Mouse (Mus musculus): Measurements from ENCODE around the gene Rimklb. TPM values are rescaled to one million over a fixed set of nuclear protein-coding genes. Genes with fewer than 3 reads are reported as not detected.

Rimklb gene
- polyA plus RNA-seq, 1 experiment from 2014 or later, result 21.6 TPM

GRCm38 (mm10) chr6:122532883-122533302 lies 34.3 kb upstream of the Rimklb start:
- no peaks in the 10 kb centered on the region for H3K27me3 ChIP-seq (ENCODE audit: insufficient read depth, low read length)
- H3K4me3 ChIP-seq (ENCODE audit: low read depth, low read length), result no peak overlapping the region
- H3K9me3 ChIP-seq (ENCODE audit: low read depth, low read length), result no peaks in the 10 kb centered on the region
- WGBS, result 15% methylated on average over 4 of the region's 4 CpGs
- TF ChIP-seq CTCF (IDR thresholded peaks at IDR 0.05; ENCODE audit: low read depth), result no peak
- H3K36me3 ChIP-seq (ENCODE audit: insufficient read depth), result no peaks in the 10 kb centered on the region
- DNase-seq, result peak; percentile 21
- ATAC-seq (ENCODE audit: insufficient read depth), result peak; percentile 17; the same call in 1 of the 2 replicates
- H3K4me2 ChIP-seq, result peak overlapping the region; percentile 36; the same call in 1 of the 2 replicates
- no peak overlapping the region for H3K9ac ChIP-seq
- H3K4me1 ChIP-seq (ENCODE audit: insufficient read depth), result no peaks in the 10 kb centered on the region
- no peak overlapping the region for H3K27ac ChIP-seq (ENCODE audit: low read depth)

GRCm38 (mm10) chr6:122531466-122532174 lies 33.1 kb upstream of the Rimklb start:
- Histone ChIP-seq H3K27me3 (ENCODE audit: insufficient read depth, low read length) (no peaks in the 10 kb centered on the region), H3K4me2 (no peak overlapping the region), H3K4me3 (ENCODE audit: low read depth, low read length) (no peak overlapping the region), H3K36me3 (ENCODE audit: insufficient read depth) (no peaks in the 10 kb centered on the region), H3K4me1 (ENCODE audit: insufficient read depth) (no peaks in the 10 kb centered on the region), H3K27ac (ENCODE audit: low read depth) (no peak overlapping the region), H3K9ac (no peak overlapping the region), H3K9me3 (ENCODE audit: low read depth, low read length) (no peaks in the 10 kb centered on the region)
- no peak for TF ChIP-seq CTCF (IDR thresholded peaks at IDR 0.05; ENCODE audit: low read depth)
- ATAC-seq (ENCODE audit: insufficient read depth) (no peak), DNase-seq (peak; percentile 8)
- 58% methylated on average over 8 of the region's 8 CpGs for WGBS

DNA sequence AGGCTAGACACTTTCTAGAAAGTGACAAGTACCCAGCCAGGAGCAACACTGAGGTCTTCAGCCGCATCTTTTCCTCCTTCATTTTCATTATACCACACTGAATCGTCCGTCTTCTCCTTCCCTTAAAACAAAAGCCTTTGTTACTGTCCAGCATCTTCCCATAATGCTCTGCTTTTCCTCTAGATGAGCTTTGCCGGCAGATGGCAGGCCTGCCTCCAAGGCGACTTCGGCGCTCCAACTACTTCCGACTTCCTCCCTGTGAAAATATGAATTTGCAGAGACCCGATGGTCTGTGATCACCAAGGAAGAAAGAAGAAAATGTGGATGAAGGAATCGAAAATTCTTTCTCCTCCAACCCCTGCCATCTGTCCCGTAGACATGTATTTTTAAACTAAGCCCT lies 29.6 kb upstream of the Rimklb start:
- Histone ChIP-seq H3K27me3 (ENCODE audit: insufficient read depth, low read length) (no peaks in the 10 kb centered on the region), H3K4me2 (no peak overlapping the region), H3K4me3 (ENCODE audit: low read depth, low read length) (no peak overlapping the region), H3K9ac (no peak overlapping the region), H3K27ac (ENCODE audit: low read depth) (no peak overlapping the region), H3K36me3 (ENCODE audit: insufficient read depth) (no peaks in the 10 kb centered on the region), H3K9me3 (ENCODE audit: low read depth, low read length) (no peaks in the 10 kb centered on the region), H3K4me1 (ENCODE audit: insufficient read depth) (no peaks in the 10 kb centered on the region)
- DNase-seq (no peak), ATAC-seq (ENCODE audit: insufficient read depth) (no peak)
- no peak for TF ChIP-seq CTCF (IDR thresholded peaks at IDR 0.05; ENCODE audit: low read depth)
- 74% methylated on average over 11 of the region's 11 CpGs for WGBS

GRCm38 (mm10) chr6:122527596-122527995 lies 29.0 kb upstream of the Rimklb start:
- Histone ChIP-seq H3K27ac (ENCODE audit: low read depth) (no peak overlapping the region), H3K36me3 (ENCODE audit: insufficient read depth) (no peaks in the 10 kb centered on the region), H3K27me3 (ENCODE audit: insufficient read depth, low read length) (no peaks in the 10 kb centered on the region), H3K9me3 (ENCODE audit: low read depth, low read length) (no peaks in the 10 kb centered on the region), H3K4me3 (ENCODE audit: low read depth, low read length) (no peak overlapping the region), H3K9ac (no peak overlapping the region), H3K4me2 (no peak overlapping the region), H3K4me1 (ENCODE audit: insufficient read depth) (no peaks in the 10 kb centered on the region)
- DNase-seq (no peak), ATAC-seq (ENCODE audit: insufficient read depth) (no peak)
- WGBS, result 18% methylated on average over 12 of the region's 12 CpGs
- TF ChIP-seq CTCF (IDR thresholded peaks at IDR 0.05; ENCODE audit: low read depth), result no peak

DNA sequence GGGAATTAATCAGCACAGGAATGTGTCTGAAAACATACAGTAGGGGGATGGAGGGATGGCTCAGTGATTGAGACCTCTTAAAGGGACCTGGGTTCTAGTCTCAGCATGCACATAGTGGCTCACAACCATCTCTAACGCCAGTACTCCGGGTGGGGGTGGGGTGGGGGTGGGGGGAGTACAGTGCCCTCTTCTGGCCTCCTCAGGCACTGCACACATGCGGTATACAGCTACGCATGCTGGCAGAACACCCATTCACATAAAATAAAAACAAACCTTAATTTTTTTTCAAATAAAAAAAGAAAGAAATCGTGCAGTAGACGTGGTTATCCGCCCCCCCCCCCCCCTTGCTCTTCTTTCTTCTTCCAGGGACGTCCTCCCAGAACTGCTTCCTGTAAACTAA lies 24.7 kb upstream of the Rimklb start:
- no peak for TF ChIP-seq CTCF (IDR thresholded peaks at IDR 0.05; ENCODE audit: low read depth)
- no peak for DNase-seq
- H3K27me3 ChIP-seq (ENCODE audit: insufficient read depth, low read length), result no peaks in the 10 kb centered on the region
- no peak for ATAC-seq (ENCODE audit: insufficient read depth)
- no peak overlapping the region for H3K4me2 ChIP-seq
- no peaks in the 10 kb centered on the region for H3K9me3 ChIP-seq (ENCODE audit: low read depth, low read length)
- H3K4me1 ChIP-seq (ENCODE audit: insufficient read depth), result no peaks in the 10 kb centered on the region
- no peak overlapping the region for H3K4me3 ChIP-seq (ENCODE audit: low read depth, low read length)
- H3K36me3 ChIP-seq (ENCODE audit: insufficient read depth), result no peaks in the 10 kb centered on the region
- 81% methylated on average over 8 of the region's 8 CpGs for WGBS
- no peak overlapping the region for H3K27ac ChIP-seq (ENCODE audit: low read depth)
- no peak overlapping the region for H3K9ac ChIP-seq

- Histone ChIP-seq H3K36me3 (ENCODE audit: insufficient read depth) (no peaks in the 10 kb centered on the region), H3K4me1 (ENCODE audit: insufficient read depth) (no peaks in the 10 kb centered on the region), H3K27me3 (ENCODE audit: insufficient read depth, low read length) (no peaks in the 10 kb centered on the region), H3K4me3 (ENCODE audit: low read depth, low read length) (no peak overlapping the region), H3K9ac (no peak overlapping the region), H3K27ac (ENCODE audit: low read depth) (no peak overlapping the region), H3K9me3 (ENCODE audit: low read depth, low read length) (no peaks in the 10 kb centered on the region), H3K4me2 (peak overlapping the region; percentile 26; the same call in 1 of the 2 replicates)
- WGBS, result 62% methylated on average over 9 of the region's 9 CpGs
- TF ChIP-seq CTCF (IDR thresholded peaks at IDR 0.05; ENCODE audit: low read depth), result no peak
- peak; percentile 78 for DNase-seq
- peak; percentile 79 for ATAC-seq (ENCODE audit: insufficient read depth)
Observed at GRCm38 (mm10) chr6:122522595-122522994, 24.0 kb upstream of the Rimklb start.

GRCm38 (mm10) chr6:122519384-122519783 lies 20.8 kb upstream of the Rimklb start:
- Histone ChIP-seq H3K9me3 (ENCODE audit: low read depth, low read length) (no peaks in the 10 kb centered on the region), H3K4me2 (no peak overlapping the region), H3K27ac (ENCODE audit: low read depth) (no peak overlapping the region), H3K4me3 (ENCODE audit: low read depth, low read length) (no peak overlapping the region), H3K4me1 (ENCODE audit: insufficient read depth) (no peaks in the 10 kb centered on the region), H3K36me3 (ENCODE audit: insufficient read depth) (no peaks in the 10 kb centered on the region), H3K9ac (no peak overlapping the region), H3K27me3 (ENCODE audit: insufficient read depth, low read length) (no peaks in the 10 kb centered on the region)
- peak; percentile 83 for DNase-seq
- WGBS, result 28% methylated on average over 2 of the region's 2 CpGs
- TF ChIP-seq CTCF (IDR thresholded peaks at IDR 0.05; ENCODE audit: low read depth), result peak; percentile 75
- no peak for ATAC-seq (ENCODE audit: insufficient read depth)

All from lung, embryonic 14.5 days (tissue).